Mouse (Mus musculus) cerebellum, adult 2 months (tissue): ENCODE measurements around the gene Fam129b.

Source experiments
- CTCF ChIP-seq: fragments of 200-500 bp; IDR thresholded peaks from 2 replicates; pipeline ENCODE4 v1.5.1; 2011; ENCODE audit warnings: low read depth, mild to moderate bottlenecking, control low read depth, low read length, moderate library complexity, borderline replicate concordance; ENCODE audit not compliant: insufficient read depth
- POLR2A ChIP-seq: fragments of 200-500 bp; IDR thresholded peaks from 2 replicates; pipeline ENCODE4 v1.6.1; 2011; ENCODE audit warnings: low read length, control low read depth, borderline replicate concordance; ENCODE audit not compliant: insufficient read depth

GRCm38 (mm10) chr2:32902126-32902525 lies 26.2 kb downstream of the Fam129b start:
- TF ChIP-seq CTCF = no peak
- no peak for TF ChIP-seq POLR2A
